Mouse (Mus musculus) embryo, embryonic 9.5 days (tissue): ENCODE data around the gene Tdrd1.
"Not testable (repeated sequence)": the region's sequence is repeated elsewhere in the genome, so short reads cannot be mapped to it uniquely, and the experiment has no call there.

Source experiments
- DNase-seq: peaks from one replicate; pipeline ENCODE4 v3.0.0-alpha.2; 2017; ENCODE audit errors: extremely low spot score

Tdrd1 gene

GRCm38 (mm10) chr19:56826047-56826631 is at the start of gene Tdrd1:
Tdrd1 (plus strand) TSS chr19:56826209.
- DNase-seq = no peak

- DNase-seq = peak; percentile 49
These were observed 49.2 kb upstream of the Tdrd1 start for GRCm38 (mm10) chr19:56776719-56777382.

- DNase-seq = not testable (repeated sequence)
These were observed 47.5 kb upstream of the Tdrd1 start for GRCm38 (mm10) chr19:56778532-56778931.

- no peak for DNase-seq
These were observed 38.1 kb upstream of the Tdrd1 start for GRCm38 (mm10) chr19:56787911-56788310.

- no peak for DNase-seq
These were observed 37.1 kb upstream of the Tdrd1 start for GRCm38 (mm10) chr19:56788952-56789351.

- DNase-seq = no peak
These were observed 28.6 kb upstream of the Tdrd1 start for GRCm38 (mm10) chr19:56797376-56797775.

- DNase-seq = no peak
These were observed 25.8 kb upstream of the Tdrd1 start for GRCm38 (mm10) chr19:56800226-56800625.

- no peak for DNase-seq
These were observed 24.9 kb upstream of the Tdrd1 start for GRCm38 (mm10) chr19:56800930-56801655.

GRCm38 (mm10) chr19:56801656-56802351 is 24.2 kb upstream of the Tdrd1 start:
- no peak for DNase-seq

- DNase-seq = no peak
These were observed 23.7 kb upstream of the Tdrd1 start for GRCm38 (mm10) chr19:56802352-56802746.

GRCm38 (mm10) chr19:56805366-56805765 is 20.6 kb upstream of the Tdrd1 start:
- DNase-seq = no peak

- DNase-seq = no peak
These were observed 18.9 kb upstream of the Tdrd1 start for GRCm38 (mm10) chr19:56807122-56807521.

GRCm38 (mm10) chr19:56808771-56809170 is 17.2 kb upstream of the Tdrd1 start:
- DNase-seq = peak; percentile 14

GRCm38 (mm10) chr19:56810641-56811146 is 15.3 kb upstream of the Tdrd1 start:
- DNase-seq = no peak

- DNase-seq = peak; percentile 57
These were observed 14.4 kb upstream of the Tdrd1 start for GRCm38 (mm10) chr19:56811590-56811989.

GRCm38 (mm10) chr19:56813360-56813759 is 12.6 kb upstream of the Tdrd1 start:
- DNase-seq = no peak

GRCm38 (mm10) chr19:56817851-56818526 is 8.0 kb upstream of the Tdrd1 start:
- no peak for DNase-seq

GRCm38 (mm10) chr19:56821040-56821797 is 4.8 kb upstream of the Tdrd1 start:
- peak; percentile 10 for DNase-seq

GRCm38 (mm10) chr19:56821798-56822447 is 4.1 kb upstream of the Tdrd1 start, which contains the start of gene Ccdc186:
Ccdc186 (minus strand) TSS chr19:56822190.
- DNase-seq = peak; percentile 94

- no peak for DNase-seq
These were observed 3.6 kb upstream of the Tdrd1 start for GRCm38 (mm10) chr19:56822448-56822836.
